Mouse (Mus musculus) right cerebral cortex, postnatal 36 days (tissue): Measurements from ENCODE around the gene Nol3.

Experiments
- DNase-seq, 2 experiments: peaks; one replicate each; pipeline ENCODE4 v3.0.0; 2022; ENCODE audit warnings: low spot score in 2 of 2, mixed read lengths in 1 of 2

The Nol3 gene

DNA sequence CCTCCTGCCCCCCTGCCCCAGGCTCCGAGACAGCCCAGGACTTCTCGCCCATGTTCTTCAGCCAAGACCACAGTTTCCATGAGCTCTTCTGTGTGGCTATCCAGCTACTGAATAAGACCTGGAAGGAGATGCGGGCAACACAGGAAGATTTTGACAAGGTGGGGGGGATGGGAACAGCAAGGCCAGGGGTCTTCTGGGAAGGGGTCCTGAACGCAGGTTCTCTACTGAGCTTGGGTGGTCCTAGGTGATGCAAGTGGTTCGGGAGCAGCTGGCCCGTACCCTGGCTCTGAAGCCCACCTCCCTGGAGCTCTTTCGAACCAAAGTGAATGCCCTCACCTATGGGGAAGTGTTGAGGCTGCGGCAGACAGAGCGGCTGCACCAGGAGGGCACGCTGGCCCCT lies 32.5 kb downstream of the Nol3 start:
- DNase-seq: no peak

GRCm38 (mm10) chr8:105309142-105309847 lies 33.4 kb downstream of the Nol3 start:
- no peak for DNase-seq

DNA sequence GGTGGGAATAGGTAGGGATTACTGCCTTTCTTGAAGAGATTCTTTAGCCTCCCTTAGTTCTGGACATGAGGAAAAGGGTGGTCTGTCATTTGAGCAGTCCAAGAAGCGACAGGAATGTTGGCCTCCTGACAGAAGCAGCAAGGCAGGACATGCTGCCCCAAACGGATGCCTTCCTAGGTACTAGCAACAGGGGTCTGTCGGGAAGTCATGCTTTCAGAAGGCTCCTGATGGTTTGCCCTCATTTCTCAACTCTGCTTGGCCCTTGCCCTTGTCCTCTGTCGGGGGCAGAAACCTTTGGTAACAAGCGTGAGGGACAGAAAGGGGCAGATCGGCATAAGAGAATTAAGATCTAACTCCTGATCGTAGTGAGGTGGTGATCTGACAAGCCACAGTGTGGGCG lies 34.2 kb downstream of the Nol3 start:
- no peak for DNase-seq

DNA sequence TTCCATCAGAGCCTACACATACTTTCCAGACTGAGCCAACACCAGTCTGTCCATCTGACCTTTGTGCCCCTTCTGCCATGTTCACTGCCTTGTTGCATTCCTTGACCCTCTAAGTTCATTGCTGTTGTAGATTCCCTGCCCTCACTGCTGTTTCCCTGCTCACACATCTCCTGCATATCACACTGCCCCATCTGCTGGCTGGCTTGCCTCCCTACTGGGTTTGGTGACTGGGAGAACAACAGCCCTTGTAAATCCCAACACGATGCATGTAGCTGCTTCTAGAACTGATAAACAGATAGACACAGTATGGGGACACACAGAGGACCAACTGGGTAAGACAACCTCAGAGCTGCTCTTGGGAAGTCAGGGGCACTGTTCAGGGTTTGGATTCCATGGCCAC lies 35.8 kb downstream of the Nol3 start:
- no peak for DNase-seq

GRCm38 (mm10) chr8:105312891-105313481 lies 37.0 kb downstream of the Nol3 start:
- no peak for DNase-seq

DNA sequence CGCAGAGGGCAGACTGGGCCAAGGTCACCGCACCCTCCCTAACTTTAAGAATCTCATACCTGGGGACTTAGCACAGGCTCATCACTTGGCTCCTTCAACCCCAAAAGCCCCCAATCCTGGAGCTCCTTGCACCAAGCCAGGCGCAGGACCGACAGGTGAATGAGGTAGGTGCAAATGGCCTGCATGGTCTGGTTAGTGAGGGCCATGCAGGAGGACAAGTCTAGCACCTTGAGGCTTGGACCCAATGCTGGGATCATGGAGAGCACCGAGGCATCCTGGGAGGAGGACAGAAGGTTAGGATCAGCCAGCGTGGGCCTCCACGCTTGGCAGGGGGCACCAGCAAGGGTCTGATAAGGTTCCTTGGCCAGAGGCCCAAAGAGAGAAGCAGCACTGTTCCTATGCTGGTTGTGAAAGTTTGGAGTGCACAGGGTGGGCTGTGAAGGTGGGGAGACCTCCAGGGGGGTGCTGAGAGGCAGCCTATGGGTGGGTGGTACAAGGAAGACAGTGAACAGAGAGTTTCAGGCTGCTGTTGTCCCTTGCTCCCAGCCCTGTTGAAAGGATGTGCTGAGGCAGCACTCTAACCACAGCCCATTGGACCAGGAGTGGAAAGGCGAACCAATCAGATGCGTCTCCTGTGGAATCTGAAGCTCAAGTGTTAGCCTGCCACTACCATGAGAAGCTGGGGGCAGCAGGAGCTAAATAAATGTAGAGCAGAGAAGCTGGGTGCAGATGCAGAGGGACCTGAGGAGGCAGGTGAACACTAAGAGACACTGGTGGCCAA lies 37.9 kb downstream of the Nol3 start:
- DNase-seq: no peak

- no peak for DNase-seq
Measured at GRCm38 (mm10) chr8:105315073-105315769, 39.3 kb downstream of the Nol3 start.

DNA sequence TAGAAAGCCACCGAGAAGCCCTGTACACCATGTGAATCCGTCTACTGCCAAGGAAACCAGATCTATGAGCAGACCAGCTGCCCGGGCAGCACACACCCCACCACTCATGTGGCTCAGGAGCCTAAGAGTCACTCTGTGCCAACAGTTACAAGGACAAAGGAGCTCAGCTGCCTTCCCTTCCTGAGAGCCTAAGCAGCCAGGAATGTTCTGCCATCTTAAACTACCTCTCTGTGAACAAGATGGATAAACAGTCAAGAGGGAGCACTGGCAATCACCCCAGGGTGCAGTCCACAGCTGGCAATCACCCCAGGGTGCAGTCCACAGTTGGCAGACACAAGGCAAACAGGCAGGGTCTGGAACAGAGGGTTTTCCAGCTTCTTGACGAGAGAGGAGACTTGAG lies 42.0 kb downstream of the Nol3 start:
- DNase-seq: no peak

- no peak for DNase-seq
Measured at GRCm38 (mm10) chr8:105318662-105319190, 42.8 kb downstream of the Nol3 start.

DNA sequence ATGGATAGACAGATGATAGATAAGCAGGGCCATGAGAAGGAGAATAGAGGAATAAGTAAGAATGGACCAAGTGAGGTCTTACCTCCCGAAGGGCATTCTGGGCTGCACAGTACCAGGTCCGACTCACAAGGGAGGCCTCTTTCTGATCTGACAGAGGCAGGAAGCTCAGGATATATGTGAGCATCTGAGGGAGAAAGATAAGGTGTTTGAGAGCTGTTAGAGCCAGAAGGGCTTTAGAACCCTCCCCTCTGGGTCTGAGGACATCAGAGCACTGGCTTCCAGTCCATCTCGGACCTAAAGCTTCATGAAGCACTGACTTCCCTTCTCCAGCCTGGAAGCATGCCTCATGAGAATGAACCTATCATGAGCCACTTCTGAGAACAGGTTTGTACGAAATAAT lies 47.2 kb downstream of the Nol3 start:
- no peak for DNase-seq

DNA sequence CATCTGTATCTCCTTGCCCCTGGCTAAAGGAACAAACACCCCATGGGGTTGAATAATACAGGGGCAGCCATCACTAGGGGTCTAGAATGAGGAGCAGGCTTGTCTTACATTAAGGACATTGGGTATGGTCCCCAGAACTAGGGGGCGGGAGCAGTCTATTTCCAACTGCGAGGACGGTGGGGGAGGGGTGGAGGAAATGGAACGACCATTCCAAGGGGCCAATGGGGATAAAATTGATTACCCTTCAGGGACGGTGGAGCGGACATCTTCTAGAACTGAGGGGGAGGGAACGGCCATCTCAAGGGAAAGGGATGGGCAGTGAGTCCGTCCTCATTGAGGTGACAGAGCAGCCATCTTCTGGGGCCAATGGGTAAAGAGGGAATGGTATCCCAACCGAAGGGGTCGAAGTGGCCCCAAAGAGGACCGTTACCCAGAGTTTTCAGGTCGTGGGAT lies 49.7 kb downstream of the Nol3 start:
- no peak for DNase-seq

DNA sequence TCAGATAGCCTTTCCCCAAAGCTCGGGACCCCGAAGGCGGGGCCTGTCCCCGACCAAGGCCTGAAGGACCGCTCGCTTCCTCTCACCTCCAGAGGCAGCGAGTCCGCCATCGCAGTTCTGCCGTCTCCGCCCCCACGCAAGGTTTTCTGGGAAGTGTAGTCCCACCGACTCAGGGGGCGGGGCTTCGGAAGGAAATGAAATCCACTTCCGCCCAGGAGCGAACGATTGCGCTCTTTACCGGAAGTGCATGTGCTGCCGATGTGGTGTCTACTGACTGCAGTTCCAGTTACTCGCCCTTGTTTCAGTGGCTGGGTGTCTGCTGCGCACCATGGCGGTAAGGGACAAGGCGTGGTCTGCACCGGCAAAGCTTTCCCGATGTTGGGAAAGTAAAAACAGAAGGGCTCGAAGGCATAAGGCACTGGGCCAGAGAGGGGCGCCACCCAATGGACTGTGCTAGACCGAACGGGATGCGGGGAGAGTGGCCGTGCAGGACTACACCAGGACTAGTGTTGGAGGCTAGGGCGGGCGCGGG lies 50.3 kb downstream of the Nol3 start, which contains the start of the genes Lrrc29 and Tmem208:
Lrrc29 (minus strand) TSS at position 138 of the 532 bp plus-strand sequence.
Tmem208 (plus strand) TSS at position 214 of the 532 bp plus-strand sequence.
- DNase-seq: peak; percentile 94 to 95

DNA sequence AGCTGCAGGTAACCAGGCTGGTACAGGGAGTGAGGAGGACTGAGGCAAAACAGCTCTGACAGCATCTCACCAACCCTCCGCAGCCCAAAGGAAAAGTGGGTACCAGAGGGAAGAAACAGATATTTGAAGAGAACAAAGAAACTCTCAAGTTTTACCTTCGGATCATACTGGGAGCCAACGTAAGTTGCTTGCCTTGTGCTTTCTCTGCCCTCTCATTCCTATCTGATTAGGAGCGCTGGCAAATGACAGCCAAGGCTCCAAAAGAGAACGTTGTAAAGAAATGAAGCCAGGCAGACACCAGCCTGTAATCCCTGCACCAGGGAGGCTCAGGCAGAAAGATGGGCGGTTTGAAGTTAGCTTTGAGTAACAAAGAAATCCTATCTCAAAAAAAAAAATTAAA lies 51.0 kb downstream of the Nol3 start:
- DNase-seq: no peak

DNA sequence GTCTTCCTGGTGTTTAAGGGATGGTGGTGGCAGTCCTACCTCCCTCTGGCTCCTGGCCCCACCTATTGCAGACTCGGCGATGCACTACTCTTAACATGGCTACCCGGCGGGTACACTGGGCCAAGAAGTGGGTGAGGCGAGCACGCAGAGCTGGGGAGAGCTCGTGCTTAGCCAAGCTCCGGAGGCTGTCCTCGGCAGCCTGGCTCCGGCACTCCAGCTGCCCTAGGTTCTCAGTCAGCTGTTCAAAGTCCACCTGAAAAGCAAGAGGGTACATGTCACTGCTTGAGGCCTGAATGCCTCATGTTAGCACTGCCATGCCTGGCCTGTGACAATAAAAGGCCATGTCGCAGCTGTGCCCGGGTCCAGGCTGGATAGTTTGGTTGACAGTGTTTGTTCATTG lies 54.4 kb downstream of the Nol3 start:
- DNase-seq: no peak

DNA sequence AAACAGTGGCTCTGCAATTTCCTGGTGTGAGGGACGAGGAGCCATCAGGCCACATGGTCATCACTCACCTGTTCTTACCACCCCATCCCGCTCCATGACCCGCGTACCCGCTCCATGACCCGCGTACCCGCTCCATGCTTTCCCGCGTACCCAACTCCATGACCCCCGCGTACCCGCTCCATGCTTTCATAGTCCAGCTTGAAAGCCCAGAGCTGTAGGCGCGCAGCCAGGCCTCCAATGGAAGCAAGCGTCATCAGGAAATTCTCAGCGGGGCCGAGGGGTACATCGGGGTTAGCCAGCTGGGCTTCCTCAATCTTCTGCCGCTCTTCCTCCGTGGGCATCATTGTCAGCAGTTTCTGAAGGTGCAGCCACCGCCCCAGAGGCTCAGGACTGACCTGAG lies 55.5 kb downstream of the Nol3 start:
- no peak for DNase-seq
